Mouse (Mus musculus) ES-E14 (cell line): ENCODE data around the gene Cald1. TPM values are rescaled to one million over a fixed set of nuclear protein-coding genes. Genes with fewer than 3 reads are reported as not detected.

Experiments
- DNase-seq: peaks from one replicate; pipeline ENCODE4 v3.0.0-alpha.2; 2013; ENCODE audit warnings: low read depth, low spot score
- H3K27ac ChIP-seq: 2 replicates; pipeline ENCODE4 v1.5.1; 2012; ENCODE audit warnings: low read depth, mild to moderate bottlenecking, low read length, moderate library complexity, mixed read lengths; ENCODE audit not compliant: poor library complexity, insufficient read depth, severe bottlenecking
- H3K36me3 ChIP-seq: 2 replicates; pipeline ENCODE4 v1.6.1; 2012; ENCODE audit warnings: mild to moderate bottlenecking, low read length, moderate library complexity, mixed read lengths; ENCODE audit not compliant: control insufficient read depth, poor library complexity, insufficient read depth, severe bottlenecking
- H3K4me1 ChIP-seq, 2 experiments: fragments of 150-350 bp in 1 of 2; sonication (generic) in 1 of 2; 2 replicates each; pipeline ENCODE4 v1.6.1; 2012; ENCODE audit warnings: low read length in 2 of 2, mild to moderate bottlenecking in 1 of 2, mixed read lengths in 1 of 2; ENCODE audit not compliant: control insufficient read depth in 2 of 2, insufficient read depth in 2 of 2, poor library complexity in 1 of 2
- H3K4me3 ChIP-seq, 2 experiments: fragments of 150-350 bp in 1 of 2; sonication (generic) in 1 of 2; 2 replicates each; pipeline ENCODE4 v1.5.1; 2012; ENCODE audit warnings: low read length in 2 of 2, low read depth in 1 of 2, mild to moderate bottlenecking in 1 of 2, mixed read lengths in 1 of 2; ENCODE audit not compliant: insufficient read depth in 1 of 2, poor library complexity in 1 of 2, severe bottlenecking in 1 of 2
- H3K9ac ChIP-seq: 2 replicates; pipeline ENCODE4 v1.6.1; 2012; ENCODE audit warnings: low read depth, mild to moderate bottlenecking, low read length, mixed read lengths; ENCODE audit not compliant: poor library complexity, insufficient read depth, severe bottlenecking
- H3K9me3 ChIP-seq: fragments of 150-350 bp; sonication (generic); 2 replicates; pipeline ENCODE4 v1.6.1; 2012; ENCODE audit warnings: low read depth, mild to moderate bottlenecking, low read length; ENCODE audit not compliant: control insufficient read depth, insufficient read depth
- CHD2 ChIP-seq: IDR thresholded peaks from 2 replicates; pipeline ENCODE4 v1.6.1; 2014; ENCODE audit warnings: mild to moderate bottlenecking, low read depth, low read length, inconsistent platforms
- HCFC1 ChIP-seq: IDR thresholded peaks from 2 replicates; pipeline ENCODE4 v1.6.1; 2012; ENCODE audit warnings: low read length, inconsistent platforms, borderline replicate concordance; ENCODE audit not compliant: insufficient read depth
- MAFK ChIP-seq: IDR thresholded peaks from 2 replicates; pipeline ENCODE4 v1.6.1; 2014; ENCODE audit warnings: mild to moderate bottlenecking, low read depth, low read length, inconsistent platforms; ENCODE audit not compliant: insufficient read depth
- ZC3H11A ChIP-seq: IDR thresholded peaks from 2 replicates; pipeline ENCODE4 v1.6.1; 2012; ENCODE audit warnings: low read depth, mild to moderate bottlenecking, inconsistent platforms, low read length, borderline replicate concordance
- ZNF384 ChIP-seq: IDR thresholded peaks from 2 replicates; pipeline ENCODE4 v1.6.1; 2012; ENCODE audit warnings: low read depth, low read length, inconsistent platforms
- in situ Hi-C, 2 experiments: fragments of 600-800 bp; cut with MboI; formaldehyde crosslinking; loops; one replicate each; pipeline ENCODE4 v1.15.1; 2025; ENCODE audit warnings: low sequenced_read_pairs in 2 of 2, inconsistent platforms in 1 of 2; ENCODE audit not compliant: unreplicated experiment in 2 of 2
- total RNA-seq: library from RNA; depleted of rRNA; stranded (reverse); fragments of 300-350 nt; gene quantifications from 2 replicates; pipeline ENCODE4 v1.2.3, GENCODE M21; 2012

The Cald1 gene
- total RNA-seq, 1 experiment: 108 TPM

DNA sequence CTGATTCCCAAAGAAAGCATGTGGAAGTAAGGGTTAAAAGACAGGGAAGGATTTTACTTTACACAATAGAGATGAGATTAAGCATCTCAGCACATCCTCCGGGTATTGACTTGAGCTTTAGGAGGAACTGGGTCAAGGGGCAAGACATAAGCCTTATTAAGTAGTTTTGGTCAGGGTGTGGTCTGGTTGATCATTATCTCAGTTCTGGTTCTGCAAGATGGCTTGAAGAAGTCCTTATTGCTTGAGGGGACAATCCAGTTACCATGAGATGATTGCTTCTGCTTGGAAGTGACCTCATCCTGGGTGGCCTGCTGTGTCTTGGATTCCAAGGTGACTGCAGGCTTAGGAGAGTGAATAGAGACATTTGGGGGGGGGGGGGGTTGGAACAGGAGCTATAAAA lies 21.9 kb downstream of the Cald1 start:
- no peaks in the 10 kb centered on the region for H3K4me1 ChIP-seq
- no peak for TF ChIP-seq HCFC1
- no peak for TF ChIP-seq ZNF384
- no peak for TF ChIP-seq MAFK
- TF ChIP-seq ZC3H11A: no peak
- no peak for TF ChIP-seq CHD2
- H3K27ac ChIP-seq: no peak overlapping the region
- no peak overlapping the region for H3K9ac ChIP-seq
- no peak overlapping the region for H3K4me3 ChIP-seq
- no peak for DNase-seq
- in situ Hi-C loops: no loop called here
- no peaks in the 10 kb centered on the region for H3K36me3 ChIP-seq
- no peaks in the 10 kb centered on the region for H3K9me3 ChIP-seq

DNA sequence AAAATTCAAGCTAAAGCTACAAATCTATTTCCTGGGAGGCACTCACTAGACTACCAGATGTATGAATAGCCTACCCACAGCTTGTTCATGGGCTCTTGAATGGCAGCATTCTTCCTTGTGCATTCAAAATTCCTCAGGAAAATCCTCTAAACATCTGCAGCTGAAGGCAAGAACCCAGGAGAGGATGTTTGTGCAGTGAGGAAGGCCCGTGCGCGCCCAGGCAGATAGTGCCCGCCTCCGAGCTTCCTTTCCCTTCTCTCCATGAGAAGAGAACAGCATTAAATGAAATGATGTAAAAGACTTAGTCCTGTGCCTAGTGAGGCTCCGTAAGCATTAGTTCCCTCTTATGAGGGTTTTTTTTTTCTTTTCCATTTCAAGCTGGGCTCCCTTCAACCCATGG lies 24.6 kb downstream of the Cald1 start:
- H3K27ac ChIP-seq: no peak overlapping the region
- no peak for DNase-seq
- no peak overlapping the region for H3K4me3 ChIP-seq
- no peak for TF ChIP-seq MAFK
- no peak for TF ChIP-seq CHD2
- TF ChIP-seq HCFC1: no peak
- TF ChIP-seq ZNF384: no peak
- TF ChIP-seq ZC3H11A: no peak
- no peaks in the 10 kb centered on the region for H3K4me1 ChIP-seq
- no peaks in the 10 kb centered on the region for H3K9me3 ChIP-seq
- no peak overlapping the region for H3K9ac ChIP-seq
- in situ Hi-C loops: no loop called here
- H3K36me3 ChIP-seq: no peaks in the 10 kb centered on the region

DNA sequence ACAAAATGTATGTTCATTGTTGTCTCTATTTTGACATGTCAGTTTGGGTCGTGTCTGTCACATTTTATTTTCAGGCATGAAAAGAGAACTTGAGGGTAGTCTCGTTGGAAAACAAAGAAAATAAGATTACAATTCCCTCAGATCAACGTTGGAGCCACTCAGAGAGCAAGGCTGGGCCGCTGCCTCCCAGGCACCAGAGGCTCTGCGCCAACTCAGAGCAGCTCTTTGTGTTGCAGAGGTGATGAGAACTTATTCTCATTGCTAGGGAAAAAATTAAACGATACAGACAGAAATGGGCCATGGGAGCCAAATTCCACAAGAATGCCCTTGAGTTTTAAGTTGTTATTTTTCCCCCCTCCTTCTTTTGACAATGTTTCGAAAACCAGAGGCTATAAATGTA lies 25.0 kb downstream of the Cald1 start:
- DNase-seq: no peak

DNA sequence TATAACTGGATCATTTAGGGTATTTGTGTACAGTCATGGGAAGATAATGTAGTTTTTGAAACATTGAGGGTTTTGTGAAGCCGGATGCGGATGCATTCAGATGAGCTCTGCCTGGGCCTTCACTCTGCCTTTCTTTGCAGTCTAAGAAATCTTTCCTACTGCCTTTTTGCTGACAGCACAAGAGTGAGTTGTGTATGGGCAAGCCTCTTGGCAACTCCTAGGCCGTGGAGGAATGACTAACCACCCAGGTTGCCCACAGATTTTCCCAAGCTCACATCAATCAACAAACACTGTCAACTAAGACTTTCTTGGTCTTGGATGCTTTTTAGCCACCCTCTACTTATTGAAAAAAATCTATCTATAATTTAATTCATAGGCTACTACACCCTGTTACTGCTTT lies 26.2 kb downstream of the Cald1 start:
- Histone ChIP-seq H3K27ac (no peak overlapping the region), H3K4me3 (no peak overlapping the region), H3K36me3 (no peaks in the 10 kb centered on the region), H3K9ac (no peak overlapping the region), H3K9me3 (no peaks in the 10 kb centered on the region), H3K4me1 (no peaks in the 10 kb centered on the region)
- DNase-seq: no peak
- TF ChIP-seq CHD2 (no peak), ZNF384 (no peak), ZC3H11A (no peak), MAFK (no peak), HCFC1 (no peak)
- in situ Hi-C loops: no loop called here

More for the DNA sequence above, 25.0 kb downstream of the Cald1 start:
- no peaks in the 10 kb centered on the region for H3K36me3 ChIP-seq
- H3K9me3 ChIP-seq: no peaks in the 10 kb centered on the region
- no peak overlapping the region for H3K4me3 ChIP-seq
- H3K9ac ChIP-seq: no peak overlapping the region
- in situ Hi-C loops: no loop called here
- no peaks in the 10 kb centered on the region for H3K4me1 ChIP-seq
- no peak overlapping the region for H3K27ac ChIP-seq
- TF ChIP-seq HCFC1 (no peak), MAFK (no peak), ZNF384 (no peak), CHD2 (no peak), ZC3H11A (no peak)

DNA sequence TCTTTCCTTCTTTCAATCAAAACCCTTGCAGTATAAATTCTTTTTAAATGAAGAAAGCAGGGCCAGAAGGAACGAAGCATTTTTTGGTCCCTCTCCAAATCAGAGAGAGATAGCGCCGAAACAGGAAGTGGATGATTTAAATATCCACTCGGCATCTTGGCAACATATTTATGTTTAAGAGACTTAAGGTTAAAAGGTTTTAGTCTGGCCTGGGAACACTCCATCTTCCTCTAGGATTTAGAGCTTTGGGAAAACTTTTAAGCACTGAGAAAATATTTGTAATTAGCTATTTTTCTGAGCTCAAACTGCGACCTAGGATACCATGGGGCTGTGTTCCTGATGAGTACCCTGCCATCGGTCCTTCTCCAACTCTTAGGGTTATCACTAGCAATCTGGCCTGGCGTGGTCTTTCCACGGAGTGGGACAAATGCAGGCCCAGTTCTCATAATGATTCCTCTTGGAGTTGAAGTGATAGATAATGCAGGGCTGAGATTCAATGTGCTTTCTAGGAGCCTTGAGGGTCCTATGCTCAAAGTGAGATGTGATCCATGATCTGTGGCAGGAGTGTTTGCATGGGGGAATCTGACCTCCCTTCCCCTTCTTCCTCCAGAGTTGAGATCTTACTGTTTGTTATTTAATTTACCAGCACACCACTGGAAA lies 28.4 kb downstream of the Cald1 start:
- in situ Hi-C loops: no loop called here
- DNase-seq: no peak
- no peak overlapping the region for H3K4me3 ChIP-seq

More for the DNA sequence above, 28.4 kb downstream of the Cald1 start:
- Histone ChIP-seq H3K36me3 (no peaks in the 10 kb centered on the region), H3K9ac (no peak overlapping the region), H3K4me1 (no peaks in the 10 kb centered on the region), H3K9me3 (no peaks in the 10 kb centered on the region), H3K27ac (no peak overlapping the region)
- TF ChIP-seq ZC3H11A (no peak), ZNF384 (no peak)
